22 mouse cellular contexts compared by ENCODE assay signal in genomic region chr2:115613830-115614520, GRCm38 (mm10).
"Had no signal": no experiment of that assay in that cellular context is flagged by ENCODE, and none has a peak within 500 bp of the region (broad histone marks: within the 10 kb centered on the region; RNA-seq: fewer than 3 reads in every experiment).

No protein-coding gene starts in this region.

- H3K4me1 ChIP-seq: limb, embryonic 10.5 days; limb, embryonic 13.5 days; lung, embryonic 15.5 days; midbrain, embryonic 10.5 days; midbrain, embryonic 15.5 days had no signal

- H3K9ac ChIP-seq: limb, embryonic 13.5 days; liver, embryonic 12.5 days; liver, embryonic 15.5 days; lung, embryonic 15.5 days; midbrain, embryonic 15.5 days had no signal

- H3K27ac ChIP-seq: limb, embryonic 10.5 days; limb, embryonic 13.5 days; liver, embryonic 12.5 days; liver, embryonic 15.5 days; lung, embryonic 15.5 days; midbrain, embryonic 10.5 days; midbrain, embryonic 15.5 days had no signal

- ATAC-seq: liver, embryonic 12.5 days; midbrain, embryonic 15.5 days had no signal

- H3K27me3 ChIP-seq: limb, embryonic 13.5 days; liver, embryonic 12.5 days; liver, embryonic 15.5 days; lung, embryonic 15.5 days; megakaryocyte, embryonic 14.5 days; midbrain, embryonic 15.5 days had no signal

- DNase-seq: kidney, adult 18-20 months; kidney, adult 9 months; kidney, postnatal 14 days; kidney, postnatal 4 days; liver; lung, adult 18-20 months; lung, postnatal 10 days; lung, postnatal 36 days; retina, postnatal 1 day; right cerebral cortex, postnatal 25 days; thymus, adult 2 months; thymus, postnatal 14 days; thymus, postnatal 4 days had no signal

- H3K4me3 ChIP-seq: limb, embryonic 10.5 days; limb, embryonic 13.5 days; liver, embryonic 12.5 days; liver, embryonic 15.5 days; lung, embryonic 15.5 days; megakaryocyte, embryonic 14.5 days; midbrain, embryonic 10.5 days; midbrain, embryonic 15.5 days; myocyte had no signal

- H3K9me3 ChIP-seq: limb, embryonic 10.5 days; limb, embryonic 13.5 days; liver, embryonic 12.5 days; liver, embryonic 15.5 days; lung, embryonic 15.5 days; midbrain, embryonic 10.5 days; midbrain, embryonic 15.5 days had no signal

- H3K36me3 ChIP-seq: limb, embryonic 10.5 days; limb, embryonic 13.5 days; liver, embryonic 12.5 days; liver, embryonic 15.5 days; lung, embryonic 15.5 days; midbrain, embryonic 10.5 days; midbrain, embryonic 15.5 days had no signal

- H3K4me2 ChIP-seq: limb, embryonic 13.5 days; liver, embryonic 12.5 days; liver, embryonic 15.5 days; lung, embryonic 15.5 days; midbrain, embryonic 15.5 days had no signal
